Comparison of ENCODE assay signal across 8 mouse cellular contexts in genomic region chr14:55681160-55682117, GRCm38 (mm10). TPM values are rescaled to one million over a fixed set of nuclear protein-coding genes. Genes with fewer than 3 reads are reported as not detected.
DNase-seq lines count a peak whose midpoint lies in the region; ATAC-seq lines count a peak whose summit lies in the region.

Gene Tinf2 (minus strand): TSS chr14:55681820.

- peak within 1 kb of the TSS; percentile 85 for H3K9ac ChIP-seq in heart, embryonic 14.5 days (ENCODE audit: low read length)
- peak within 1 kb of the TSS; percentile 89 for H3K9ac ChIP-seq in liver, embryonic 13.5 days
- peak within 1 kb of the TSS; percentile 83 for H3K9ac ChIP-seq in stomach, embryonic 16.5 days (ENCODE audit: low read length)

- peak; percentile 93 for DNase-seq in c-Kit-negative CD71-positive TER-119-positive erythroid progenitor cells, embryonic 14.5 days (ENCODE audit: low read depth, low spot score)
- DNase-seq in fibroblast of lung, adult 2 months (ENCODE audit: low read depth), result peak; percentile 98
- peak; percentile 96 for DNase-seq in kidney, postnatal 14 days
- DNase-seq in liver, embryonic 13.5 days, result peak; percentile 93
- DNase-seq in neural tube, embryonic 10.5 days (ENCODE audit: extremely low spot score, low spot score), result peak; percentile 97

- peak; percentile 95 for ATAC-seq in CD4-positive, CD25-positive, alpha-beta regulatory T cell, adult 4 months
- ATAC-seq in heart, embryonic 14.5 days (ENCODE audit: insufficient number of reproducible peaks, insufficient read depth, low FRiP score, low read depth), result peak; percentile 96
- ATAC-seq in liver, embryonic 13.5 days (ENCODE audit: low read depth), result peak; percentile 94
- peak; percentile 98 for ATAC-seq in stomach, embryonic 16.5 days (ENCODE audit: insufficient read depth, low FRiP score)

- peaks cover 38% of the 10 kb centered on the region for H3K36me3 ChIP-seq in heart, embryonic 14.5 days (ENCODE audit: control insufficient read depth, insufficient read depth, low read length)
- peaks cover 40% of the 10 kb centered on the region for H3K36me3 ChIP-seq in liver, embryonic 13.5 days
- peaks cover 16% of the 10 kb centered on the region for H3K36me3 ChIP-seq in stomach, embryonic 16.5 days (ENCODE audit: control insufficient read depth, insufficient read depth, low read length)

- under 1% methylated on average over 66 of the region's 66 CpGs for WGBS in heart, embryonic 14.5 days
- WGBS in liver, embryonic 13.5 days (ENCODE audit: insufficient replicate concordance), result under 1% methylated on average over 66 of the region's 66 CpGs
- WGBS in stomach, embryonic 16.5 days, result under 1% methylated on average over 66 of the region's 66 CpGs

- H3K9me3 ChIP-seq in heart, embryonic 14.5 days (ENCODE audit: control insufficient read depth, low read length), result no peaks in the 10 kb centered on the region
- H3K9me3 ChIP-seq in liver, embryonic 13.5 days (replicated peaks), result no peaks in the 10 kb centered on the region
- no peaks in the 10 kb centered on the region for H3K9me3 ChIP-seq in stomach, embryonic 16.5 days (replicated peaks; ENCODE audit: control insufficient read depth, low read length)

- no peaks in the 10 kb centered on the region for H3K27me3 ChIP-seq in heart, embryonic 14.5 days (ENCODE audit: control insufficient read depth, insufficient read depth, low read length)
- H3K27me3 ChIP-seq in liver, embryonic 13.5 days, result no peaks in the 10 kb centered on the region
- H3K27me3 ChIP-seq in stomach, embryonic 16.5 days (ENCODE audit: control insufficient read depth, insufficient read depth, low read length), result no peaks in the 10 kb centered on the region

- H3K27ac ChIP-seq in heart, embryonic 14.5 days (replicated peaks in 1 of 2; ENCODE audit: control insufficient read depth in 1 of 2, insufficient read depth in 1 of 2, low read depth in 2 of 2, low read length in 2 of 2), result peak within 1 kb of the TSS; percentile 85 to 88
- H3K27ac ChIP-seq in liver, embryonic 13.5 days, result peak within 1 kb of the TSS; percentile 91
- peak within 1 kb of the TSS; percentile 89 for H3K27ac ChIP-seq in stomach, embryonic 16.5 days (ENCODE audit: low read length)

- H3K4me1 ChIP-seq in heart, embryonic 14.5 days (ENCODE audit: control insufficient read depth in 2 of 2, insufficient read depth in 2 of 2, low read length in 2 of 2), result peaks cover 0 to 4% of the 10 kb centered on the region in 2 experiments; a peak in 3 of 4 replicates
- peaks cover 30% of the 10 kb centered on the region for H3K4me1 ChIP-seq in liver, embryonic 13.5 days (replicated peaks)
- peaks cover 8% of the 10 kb centered on the region for H3K4me1 ChIP-seq in stomach, embryonic 16.5 days (ENCODE audit: control insufficient read depth, insufficient read depth, low read length)

- H3K4me2 ChIP-seq in heart, embryonic 14.5 days (ENCODE audit: low read length), result peak within 1 kb of the TSS; percentile 78
- peak within 1 kb of the TSS; percentile 91 for H3K4me2 ChIP-seq in liver, embryonic 13.5 days
- H3K4me2 ChIP-seq in stomach, embryonic 16.5 days (ENCODE audit: low read depth, low read length), result peak within 1 kb of the TSS; percentile 76

- peak within 1 kb of the TSS; percentile 81 for H3K4me3 ChIP-seq in heart, embryonic 14.5 days (ENCODE audit: control insufficient read depth in 1 of 2, insufficient read depth in 1 of 2, low read depth in 1 of 2, low read length in 2 of 2)
- peak within 1 kb of the TSS; percentile 87 for H3K4me3 ChIP-seq in liver, embryonic 13.5 days (replicated peaks)
- peak within 1 kb of the TSS; percentile 80 for H3K4me3 ChIP-seq in stomach, embryonic 16.5 days (replicated peaks; ENCODE audit: low read length)

RNA-seq across cellular contexts. Expression of gene Tinf2, which starts in this region (rescaled TPM):
- polyA plus RNA-seq in CD4-positive, CD25-positive, alpha-beta regulatory T cell, adult 4 months (2017; shearing (Covaris generic)), result 10 to 100 TPM; 26.4 to 29.2 TPM
- polyA plus RNA-seq in heart, embryonic 14.5 days (2014; fragmentation: Nextera tagmentation; extraction: Ambion mirVana), result 28.7 and 31.6 TPM in 2 replicates
- polyA plus RNA-seq in liver, embryonic 13.5 days (2015; fragmentation: Nextera tagmentation; extraction: Ambion mirVana), result 21.1 and 26.3 TPM in 2 replicates
- polyA plus RNA-seq in stomach, embryonic 16.5 days (2015; fragmentation: Nextera tagmentation; extraction: Ambion mirVana), result 34.4 and 36.3 TPM in 2 replicates

Comparison
In these comparisons a context has a peak if more than half of its experiments do, and no peak if none do; other contexts are left out.
1. Peak in every context shown above with its lines: DNase-seq, ATAC-seq, H3K4me3 ChIP-seq and H3K27ac ChIP-seq.